Mouse (Mus musculus) lung, postnatal 0 days (tissue): ENCODE data around the gene Spast.

ENCODE experiments used
- CTCF ChIP-seq: IDR thresholded peaks from 2 replicates; pipeline ENCODE4 v1.5.1; 2016; ENCODE audit warnings: antibody characterized with exemption, mild to moderate bottlenecking
- EP300 ChIP-seq: IDR thresholded peaks from 2 replicates; pipeline ENCODE4 v1.6.1; 2016; ENCODE audit warnings: antibody characterized with exemption, mild to moderate bottlenecking, control low read depth

GRCm38 (mm10) chr17:74414671-74415070 is 75.9 kb downstream of the Spast start:
- TF ChIP-seq EP300 (no peak), CTCF (no peak)
